Mouse (Mus musculus) lung, embryonic 16.5 days (tissue): Measurements from ENCODE around the gene Cgnl1. TPM values are rescaled to one million over a fixed set of nuclear protein-coding genes. Genes with fewer than 3 reads are reported as not detected.

ENCODE experiments used
- ATAC-seq: fragments of 200-750 bp; cut with Nextera tagmentation; 2 replicates; pipeline ENCODE4 v1.8.0; 2017; ENCODE audit warnings: low read depth, mild to moderate bottlenecking, moderate library complexity
- H3K27ac ChIP-seq: fragments of 300-500 bp; sonication (generic); 2 replicates; pipeline ENCODE4 v1.5.1; 2014; ENCODE audit warnings: mild to moderate bottlenecking, control low read depth, low read length
- H3K27me3 ChIP-seq: fragments of 300-500 bp; sonication (generic); 2 replicates; pipeline ENCODE4 v1.6.1; 2014; ENCODE audit warnings: low read depth, low read length, mixed read lengths; ENCODE audit not compliant: control insufficient read depth, insufficient read depth
- H3K36me3 ChIP-seq: fragments of 300-500 bp; sonication (generic); 2 replicates; pipeline ENCODE4 v1.6.1; 2014; ENCODE audit warnings: low read length; ENCODE audit not compliant: control insufficient read depth, insufficient read depth
- H3K4me1 ChIP-seq: fragments of 300-500 bp; sonication (generic); replicated peaks from 2 replicates; pipeline ENCODE4 v1.6.1; 2014; ENCODE audit warnings: low read length, mixed read lengths; ENCODE audit not compliant: control insufficient read depth, insufficient read depth
- H3K4me2 ChIP-seq: fragments of 300-500 bp; sonication (generic); 2 replicates; pipeline ENCODE4 v1.6.1; 2014; ENCODE audit warnings: low read depth, low read length, control low read depth
- H3K4me3 ChIP-seq: fragments of 300-500 bp; sonication (generic); 2 replicates; pipeline ENCODE4 v1.5.1; 2014; ENCODE audit warnings: mild to moderate bottlenecking, low read length, control low read depth
- H3K9ac ChIP-seq: fragments of 300-500 bp; sonication (generic); 2 replicates; pipeline ENCODE4 v1.6.1; 2014; ENCODE audit warnings: low read length, control low read depth
- H3K9me3 ChIP-seq: fragments of 300-500 bp; sonication (generic); 2 replicates; pipeline ENCODE4 v1.6.1; 2016; ENCODE audit warnings: low read length; ENCODE audit not compliant: control insufficient read depth
- WGBS: fragments of 180-500 bp; shearing (Covaris S2); extraction: QIAGEN DNeasy Blood & Tissue Kit; methylation state at CpG from one replicate; pipeline ENCODE4 v1.1.7; 2014; 5-methylcytosine and 5-hydroxymethylcytosine counted together
- polyA plus RNA-seq: library from polyadenylated mRNA; unstranded; fragments of >200 nt; fragmentation: Nextera tagmentation; extraction: Ambion mirVana; gene quantifications from 2 replicates; pipeline ENCODE4 v1.2.1, GENCODE M21; 2015

Gene Cgnl1
- polyA plus RNA-seq, 1 experiment from 2014 or later = 21.8 TPM

GRCm38 (mm10) chr9:71663421-71664217 is 107.8 kb downstream of the Cgnl1 start:
- Histone ChIP-seq H3K27ac (peak overlapping the region; percentile 89), H3K9me3 (no peaks in the 10 kb centered on the region), H3K36me3 (no peaks in the 10 kb centered on the region), H3K4me3 (no peak overlapping the region), H3K4me2 (no peak overlapping the region), H3K9ac (no peak overlapping the region), H3K27me3 (no peaks in the 10 kb centered on the region), H3K4me1 (peaks cover 56% of the 10 kb centered on the region)
- peak; percentile 74 for ATAC-seq
- 48% methylated on average over 11 of the region's 11 CpGs for WGBS

GRCm38 (mm10) chr9:71660540-71660939 is 110.9 kb downstream of the Cgnl1 start:
- peaks cover 31% of the 10 kb centered on the region for H3K4me1 ChIP-seq
- H3K27me3 ChIP-seq = no peaks in the 10 kb centered on the region
- peak overlapping the region; percentile 37; the same call in 1 of the 2 replicates for H3K27ac ChIP-seq
- H3K36me3 ChIP-seq = no peaks in the 10 kb centered on the region
- 15% methylated on average over 9 of the region's 9 CpGs for WGBS
- no peak overlapping the region for H3K9ac ChIP-seq
- 0 out of 2 replicates have a peak, but pooled peaks have one; percentile 24 for ATAC-seq
- H3K9me3 ChIP-seq = 0 out of 2 replicates have a peak, but pooled peaks cover 3% of the 10 kb centered on the region
- no peak overlapping the region for H3K4me2 ChIP-seq
- no peak overlapping the region for H3K4me3 ChIP-seq

- Histone ChIP-seq H3K4me2 (no peak overlapping the region), H3K27me3 (no peaks in the 10 kb centered on the region), H3K36me3 (no peaks in the 10 kb centered on the region), H3K4me1 (peaks cover 35% of the 10 kb centered on the region), H3K9me3 (0 out of 2 replicates have a peak, but pooled peaks cover 3% of the 10 kb centered on the region), H3K9ac (no peak overlapping the region), H3K4me3 (no peak overlapping the region), H3K27ac (peak overlapping the region; percentile 37)
- no peak for ATAC-seq
- 59% methylated on average over 5 of the region's 5 CpGs for whole genome bisulfite sequencing
Measured at GRCm38 (mm10) chr9:71659681-71660080, 111.7 kb downstream of the Cgnl1 start.

- WGBS = 94% methylated on average over 1 of the region's 1 CpGs
- no peaks in the 10 kb centered on the region for H3K36me3 ChIP-seq
- no peak for ATAC-seq
Measured at GRCm38 (mm10) chr9:71657199-71657598, 114.2 kb downstream of the Cgnl1 start.

GRCm38 (mm10) chr9:71654861-71655260 is 116.5 kb downstream of the Cgnl1 start:
- Histone ChIP-seq H3K4me3 (no peak overlapping the region), H3K27me3 (no peaks in the 10 kb centered on the region), H3K4me1 (peaks cover 17% of the 10 kb centered on the region), H3K9ac (no peak overlapping the region), H3K4me2 (no peak overlapping the region), H3K36me3 (no peaks in the 10 kb centered on the region), H3K9me3 (0 out of 2 replicates have a peak, but pooled peaks cover 3% of the 10 kb centered on the region), H3K27ac (no peak overlapping the region)
- 44% methylated on average over 3 of the region's 3 CpGs for WGBS
- ATAC-seq = no peak

More at GRCm38 (mm10) chr9:71657199-71657598, 114.2 kb downstream of the Cgnl1 start:
- 0 out of 2 replicates have a peak, but pooled peaks cover 3% of the 10 kb centered on the region for H3K9me3 ChIP-seq
- no peaks in the 10 kb centered on the region for H3K27me3 ChIP-seq
- H3K9ac ChIP-seq = no peak overlapping the region
- no peak overlapping the region for H3K4me3 ChIP-seq
- H3K4me1 ChIP-seq = peaks cover 33% of the 10 kb centered on the region
- no peak overlapping the region for H3K4me2 ChIP-seq
- no peak overlapping the region for H3K27ac ChIP-seq

GRCm38 (mm10) chr9:71646115-71646514 is 125.3 kb downstream of the Cgnl1 start:
- Histone ChIP-seq H3K4me3 (no peak overlapping the region), H3K9me3 (peaks cover 3% of the 10 kb centered on the region; the same call in 1 of the 2 replicates), H3K27me3 (no peaks in the 10 kb centered on the region), H3K27ac (no peak overlapping the region), H3K9ac (no peak overlapping the region), H3K4me1 (no peaks in the 10 kb centered on the region), H3K36me3 (peaks cover 6% of the 10 kb centered on the region), H3K4me2 (no peak overlapping the region)
- 33% methylated on average over 6 of the region's 6 CpGs for WGBS
- no peak; the same call in 1 of the 2 replicates for ATAC-seq

GRCm38 (mm10) chr9:71643611-71644010 is 127.8 kb downstream of the Cgnl1 start:
- Histone ChIP-seq H3K4me1 (no peaks in the 10 kb centered on the region), H3K9ac (no peak overlapping the region), H3K4me3 (no peak overlapping the region), H3K36me3 (peaks cover 6% of the 10 kb centered on the region), H3K27ac (no peak overlapping the region), H3K27me3 (no peaks in the 10 kb centered on the region), H3K4me2 (no peak overlapping the region), H3K9me3 (peaks cover 3% of the 10 kb centered on the region; the same call in 1 of the 2 replicates)
- no peak for ATAC-seq
- WGBS = 95% methylated on average over 4 of the region's 4 CpGs

- Histone ChIP-seq H3K27ac (no peak overlapping the region), H3K4me2 (no peak overlapping the region), H3K4me1 (no peaks in the 10 kb centered on the region), H3K4me3 (no peak overlapping the region), H3K9me3 (peaks cover 3% of the 10 kb centered on the region; the same call in 1 of the 2 replicates), H3K27me3 (no peaks in the 10 kb centered on the region), H3K9ac (no peak overlapping the region), H3K36me3 (peaks cover 6% of the 10 kb centered on the region)
- ATAC-seq = no peak
- WGBS = 93% methylated on average over 3 of the region's 3 CpGs
Measured at GRCm38 (mm10) chr9:71642270-71642669, 129.1 kb downstream of the Cgnl1 start.

- 81% methylated on average over 4 of the region's 4 CpGs for WGBS
Measured at GRCm38 (mm10) chr9:71640361-71640927, 131.0 kb downstream of the Cgnl1 start.

More at GRCm38 (mm10) chr9:71640361-71640927, 131.0 kb downstream of the Cgnl1 start:
- Histone ChIP-seq H3K27me3 (no peaks in the 10 kb centered on the region), H3K4me3 (no peak overlapping the region), H3K4me1 (no peaks in the 10 kb centered on the region), H3K36me3 (peaks cover 6% of the 10 kb centered on the region), H3K4me2 (no peak overlapping the region), H3K27ac (no peak overlapping the region), H3K9me3 (peaks cover 3% of the 10 kb centered on the region; the same call in 1 of the 2 replicates), H3K9ac (no peak overlapping the region)
- no peak for ATAC-seq
